Mouse (Mus musculus): ENCODE data around the gene Aurkc.
"Not testable (repeated sequence)": the region's sequence is repeated elsewhere in the genome, so short reads cannot be mapped to it uniquely, and the experiment has no call there.

The Aurkc gene

GRCm38 (mm10) chr7:6995251-6995650 is at the start of gene Aurkc:
TSS of gene Aurkc (plus strand) at chr7:6995300.
- not testable (repeated sequence) for DNase-seq

GRCm38 (mm10) chr7:6948061-6948460 is 47.0 kb upstream of the Aurkc start:
- DNase-seq = not testable (repeated sequence)

GRCm38 (mm10) chr7:6956576-6956975 is 38.5 kb upstream of the Aurkc start:
- no peak for DNase-seq

GRCm38 (mm10) chr7:6958574-6958973 is 36.5 kb upstream of the Aurkc start:
- no peak for DNase-seq

GRCm38 (mm10) chr7:6973566-6973965 is 21.5 kb upstream of the Aurkc start:
- DNase-seq = no peak

- DNase-seq = no peak
Observed at GRCm38 (mm10) chr7:6976890-6977289, 18.2 kb upstream of the Aurkc start.

GRCm38 (mm10) chr7:6998914-6999313 is 3.8 kb downstream of the Aurkc start:
- DNase-seq = not testable (repeated sequence)

- DNase-seq = not testable (repeated sequence)
Observed at GRCm38 (mm10) chr7:7005441-7005840, 10.3 kb downstream of the Aurkc start.

- DNase-seq = no peak
Observed at GRCm38 (mm10) chr7:7027445-7027844, 32.3 kb downstream of the Aurkc start.

GRCm38 (mm10) chr7:7049659-7050320 is 54.7 kb downstream of the Aurkc start:
- DNase-seq = not testable (repeated sequence)

Measured in right cerebral cortex, postnatal 4 days (tissue).